Mouse (Mus musculus): ENCODE data around the gene Cct8l1. TPM values are rescaled to one million over a fixed set of nuclear protein-coding genes. Genes with fewer than 3 reads are reported as not detected.

Cct8l1 gene
- polyA plus RNA-seq (2014; fragmentation: Illumina TruSeq; extraction: RNeasy Lipid Tissue Mini Kit (QIAGEN cat#74804); ENCODE audit: low read depth, low replicate concordance) = not detected

GRCm38 (mm10) chr5:25515767-25516166 lies at the start of gene Cct8l1:
TSS of gene Cct8l1 (plus strand) at chr5:25516067.

GRCm38 (mm10) chr5:25498346-25498820 lies 17.5 kb upstream of the Cct8l1 start, which contains the start of gene Kmt2c:
TSS of gene Kmt2c (minus strand) at chr5:25498783.

Other genes starting within 250 kb of the Cct8l1 start
- gene Kmt2c, start 17.3 kb upstream of the Cct8l1 start, polyA plus RNA-seq (2014; fragmentation: Illumina TruSeq; extraction: RNeasy Lipid Tissue Mini Kit (QIAGEN cat#74804); ENCODE audit: low read depth, low replicate concordance) = 12.8 TPM
- 1.1 TPM for gene Xrcc2, start 189.8 kb downstream of the Cct8l1 start, polyA plus RNA-seq (2014; fragmentation: Illumina TruSeq; extraction: RNeasy Lipid Tissue Mini Kit (QIAGEN cat#74804); ENCODE audit: low read depth, low replicate concordance)
- 0.24 TPM for gene Actr3b, start 243.9 kb downstream of the Cct8l1 start, polyA plus RNA-seq (2014; fragmentation: Illumina TruSeq; extraction: RNeasy Lipid Tissue Mini Kit (QIAGEN cat#74804); ENCODE audit: low read depth, low replicate concordance)